Mouse (Mus musculus) limb, embryonic 13.5 days (tissue): ENCODE measurements around the gene Rpl3l. TPM values are rescaled to one million over a fixed set of nuclear protein-coding genes. Genes with fewer than 3 reads are reported as not detected.
A peak's percentile ranks its signal among the peaks of the same experiment; 100 is the strongest.

Experiments used
- ATAC-seq: fragments of 200-750 bp; cut with Nextera tagmentation; 2 replicates; pipeline ENCODE4 v1.8.0; 2017; ENCODE audit warnings: low read depth, moderate number of reproducible peaks, moderate TSS enrichment; ENCODE audit not compliant: low FRiP score
- H3K27ac ChIP-seq: fragments of 300-500 bp; sonication (generic); 2 replicates; pipeline ENCODE4 v1.5.1; 2015; ENCODE audit warnings: inconsistent platforms, mild to moderate bottlenecking, moderate library complexity
- H3K27me3 ChIP-seq: fragments of 300-500 bp; sonication (generic); 2 replicates; pipeline ENCODE4 v1.6.1; 2015; ENCODE audit warnings: mild to moderate bottlenecking, inconsistent platforms
- H3K36me3 ChIP-seq: fragments of 300-500 bp; sonication (generic); 2 replicates; pipeline ENCODE4 v1.6.1; 2015; ENCODE audit warnings: inconsistent platforms, mild to moderate bottlenecking, moderate library complexity
- H3K4me1 ChIP-seq: fragments of 300-500 bp; sonication (generic); 2 replicates; pipeline ENCODE4 v1.6.1; 2015; ENCODE audit warnings: inconsistent platforms
- H3K4me2 ChIP-seq: fragments of 300-500 bp; sonication (generic); replicated peaks from 2 replicates; pipeline ENCODE4 v1.6.1; 2015; ENCODE audit warnings: inconsistent platforms, mild to moderate bottlenecking, moderate library complexity
- H3K4me3 ChIP-seq: fragments of 300-500 bp; sonication (generic); 2 replicates; pipeline ENCODE4 v1.5.1; 2015; ENCODE audit warnings: moderate library complexity, mild to moderate bottlenecking, inconsistent platforms
- H3K9ac ChIP-seq: fragments of 300-500 bp; sonication (generic); 2 replicates; pipeline ENCODE4 v1.6.1; 2015; ENCODE audit warnings: mild to moderate bottlenecking, inconsistent platforms
- H3K9me3 ChIP-seq: fragments of 300-500 bp; sonication (generic); 2 replicates; pipeline ENCODE4 v1.6.1; 2016; ENCODE audit warnings: inconsistent platforms
- WGBS: fragments of 180-500 bp; shearing (Covaris S2); methylation state at CpG from one replicate; pipeline ENCODE4 v1.1.7; 2015; 5-methylcytosine and 5-hydroxymethylcytosine counted together
- polyA plus RNA-seq: library from polyadenylated mRNA; unstranded; fragments of >200 nt; fragmentation: Nextera tagmentation; extraction: Ambion mirVana; gene quantifications from 2 replicates; pipeline ENCODE4 v1.2.1, GENCODE M21; 2015

Rpl3l gene
- polyA plus RNA-seq, result not detected in 2 replicates

DNA sequence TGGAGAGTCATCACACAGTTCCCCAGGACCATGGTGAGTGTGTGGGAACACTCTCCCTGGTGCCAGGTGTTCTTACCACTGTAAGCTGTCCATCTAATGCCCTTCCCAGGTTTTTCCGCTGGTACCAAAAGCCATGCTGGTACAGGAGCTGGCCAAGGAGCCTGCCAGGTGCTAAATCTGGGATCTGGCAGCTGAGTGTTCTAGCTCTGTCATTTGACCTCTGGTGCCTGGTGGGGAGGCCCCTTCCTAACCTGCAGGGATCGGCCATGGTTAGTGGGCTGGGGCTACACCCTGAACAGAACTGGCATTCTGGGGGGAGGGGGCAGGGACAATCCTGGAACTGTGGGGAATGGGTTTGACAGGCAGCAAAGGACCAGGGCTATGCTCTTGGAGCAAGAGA lies at the start of gene Rpl3l:
Gene Rpl3l, plus strand, starts transcription at position 203 of the 400 bp plus-strand sequence.
- no peaks in the 10 kb centered on the region for H3K9me3 ChIP-seq
- peaks cover 5% of the 10 kb centered on the region; the same call in 1 of the 2 replicates for H3K27me3 ChIP-seq
- H3K27ac ChIP-seq, result no peak within 1 kb of the TSS
- peaks cover under 1% of the 10 kb centered on the region for H3K36me3 ChIP-seq
- no peak for ATAC-seq
- WGBS, result 56% methylated on average over 2 of the region's 2 CpGs
- H3K9ac ChIP-seq, result peak within 1 kb of the TSS; percentile 25; the same call in 1 of the 2 replicates
- peaks cover 13% of the 10 kb centered on the region for H3K4me1 ChIP-seq
- H3K4me2 ChIP-seq, result no peak within 1 kb of the TSS
- H3K4me3 ChIP-seq, result no peak within 1 kb of the TSS

DNA sequence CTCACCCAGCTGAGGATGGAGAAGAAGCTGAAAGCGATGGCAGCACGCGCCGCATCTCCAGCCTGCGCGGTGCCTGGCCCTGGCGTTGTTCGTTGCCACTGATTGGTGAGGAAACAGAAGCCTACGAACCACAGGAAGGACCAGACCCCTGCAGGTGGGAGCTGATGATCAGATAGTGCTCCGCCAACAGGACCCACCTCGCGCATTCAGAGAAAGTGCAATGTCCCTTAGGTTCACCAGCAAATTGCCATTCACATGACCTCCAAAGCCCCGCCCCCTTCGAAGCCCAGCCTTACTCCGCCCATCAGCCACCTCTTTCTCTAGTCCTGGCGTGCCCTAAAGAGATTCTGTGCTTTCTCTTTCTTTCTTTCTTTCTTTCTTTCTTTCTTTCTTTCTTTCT lies 41.1 kb upstream of the Rpl3l start:
- Histone ChIP-seq H3K27ac (no peak overlapping the region), H3K4me3 (peak overlapping the region; percentile 10; the same call in 1 of the 2 replicates), H3K9ac (no peak overlapping the region), H3K4me1 (peaks cover 20% of the 10 kb centered on the region), H3K36me3 (peaks cover 11% of the 10 kb centered on the region), H3K9me3 (no peaks in the 10 kb centered on the region), H3K4me2 (peak overlapping the region; percentile 39), H3K27me3 (peaks cover 52% of the 10 kb centered on the region)
- WGBS, result 22% methylated on average over 16 of the region's 16 CpGs
- no peak for ATAC-seq

DNA sequence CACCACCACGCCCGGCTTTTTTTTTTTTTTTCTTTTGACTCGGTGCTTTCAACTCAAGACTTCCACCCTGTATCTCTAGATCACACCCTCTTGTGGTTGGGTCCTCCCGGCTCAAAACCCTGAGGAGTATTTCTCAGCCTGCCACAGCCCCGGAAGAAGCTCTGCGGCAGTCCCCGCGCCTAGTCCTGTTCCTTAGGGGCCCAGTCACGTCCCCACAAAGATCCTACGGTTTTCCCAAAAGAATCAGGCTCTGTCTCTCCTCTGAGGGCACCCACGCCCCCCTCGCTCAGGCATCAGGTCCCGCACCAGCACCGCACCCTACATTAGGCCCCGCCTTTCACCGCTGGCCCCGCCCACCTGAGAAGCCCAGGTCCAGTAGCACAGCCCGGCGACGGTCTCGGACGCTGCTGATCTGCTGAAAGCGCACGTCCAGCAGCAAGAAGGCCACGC lies 40.4 kb upstream of the Rpl3l start:
- Histone ChIP-seq H3K4me3 (peak overlapping the region; percentile 34), H3K4me2 (peak overlapping the region; percentile 62), H3K36me3 (peaks cover 7% of the 10 kb centered on the region), H3K9ac (peak overlapping the region; percentile 55), H3K4me1 (peaks cover 20% of the 10 kb centered on the region), H3K27me3 (peaks cover 55% of the 10 kb centered on the region), H3K27ac (no peak overlapping the region), H3K9me3 (no peaks in the 10 kb centered on the region)
- under 1% methylated on average over 25 of the region's 25 CpGs for WGBS
- ATAC-seq, result peak; percentile 60; the same call in 1 of the 2 replicates

DNA sequence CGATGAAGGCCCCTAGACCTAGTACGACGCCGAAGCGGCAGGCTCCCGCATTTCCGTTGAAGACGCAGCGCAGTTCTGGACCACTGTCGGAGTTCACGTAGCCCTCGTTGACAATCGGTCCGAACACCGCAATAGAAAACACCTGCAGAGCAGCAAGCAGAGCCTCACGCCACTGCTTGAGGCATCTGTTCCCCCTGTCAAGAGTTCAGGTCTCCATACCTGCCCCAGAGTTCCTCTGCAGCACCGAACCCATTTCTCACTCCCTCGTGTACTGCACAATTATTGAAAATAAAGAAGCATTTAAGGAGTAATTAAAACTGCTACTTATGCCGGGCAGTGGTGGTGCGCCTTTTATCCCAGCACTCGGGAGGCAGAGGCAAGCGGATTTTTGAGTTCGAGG lies 40.0 kb upstream of the Rpl3l start:
- Histone ChIP-seq H3K9ac (peak overlapping the region; percentile 55), H3K27me3 (peaks cover 59% of the 10 kb centered on the region), H3K4me1 (peaks cover 20% of the 10 kb centered on the region), H3K9me3 (no peaks in the 10 kb centered on the region), H3K27ac (no peak overlapping the region), H3K36me3 (peaks cover 7% of the 10 kb centered on the region), H3K4me2 (peak overlapping the region; percentile 62), H3K4me3 (peak overlapping the region; percentile 34)
- ATAC-seq, result no peak
- 17% methylated on average over 23 of the region's 23 CpGs for WGBS

DNA sequence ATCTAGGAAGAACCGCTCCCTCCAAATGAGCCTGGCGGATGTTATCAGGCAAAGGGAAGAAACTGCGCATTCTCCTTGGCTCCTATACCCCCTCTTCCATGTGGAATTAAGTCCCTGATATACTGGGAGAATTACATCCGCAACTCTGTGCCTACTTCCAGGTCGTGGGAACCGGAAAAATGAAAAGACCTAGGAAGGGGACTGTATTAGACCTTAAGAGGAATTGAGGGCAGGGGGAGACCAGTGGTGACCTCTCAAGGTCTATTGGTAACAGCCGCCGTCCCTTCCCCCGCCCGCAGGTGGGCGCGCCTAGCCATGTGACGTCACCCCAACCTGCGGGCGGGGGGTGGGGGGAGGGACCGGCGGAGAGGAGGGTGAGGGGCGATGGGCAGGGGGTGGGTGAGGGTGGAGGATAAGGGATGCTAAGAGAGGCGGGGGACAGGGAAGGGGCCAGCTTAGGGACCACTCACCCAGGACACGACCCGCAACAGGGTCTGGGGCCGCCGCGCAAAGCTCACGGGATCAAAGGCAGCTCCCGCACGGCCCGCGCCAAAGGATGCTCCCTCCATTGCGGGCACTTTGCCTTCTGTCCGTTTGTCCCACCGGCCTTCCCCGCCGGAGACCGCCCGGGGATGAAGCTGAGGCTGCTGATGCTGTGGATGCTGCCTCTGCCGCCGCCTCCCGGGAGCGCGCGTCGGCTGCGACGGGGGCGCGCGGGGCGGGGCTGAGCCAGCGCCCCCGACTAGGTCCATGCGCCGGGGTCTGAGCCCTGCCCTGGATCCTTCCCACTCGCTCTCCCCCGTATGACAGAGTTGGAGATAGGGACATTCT lies 38.2 kb upstream of the Rpl3l start, which contains the start of gene Syngr3:
Gene Syngr3, minus strand, starts transcription at position 705 of the 831 bp plus-strand sequence.
- Histone ChIP-seq H3K4me3 (peak within 1 kb of the TSS; percentile 67), H3K9me3 (no peaks in the 10 kb centered on the region), H3K36me3 (peaks cover 19% of the 10 kb centered on the region), H3K27ac (no peak within 1 kb of the TSS), H3K9ac (peak within 1 kb of the TSS; percentile 76), H3K4me2 (peak within 1 kb of the TSS; percentile 92), H3K4me1 (peaks cover 23% of the 10 kb centered on the region), H3K27me3 (peaks cover 60% of the 10 kb centered on the region)
- 1% methylated on average over 51 of the region's 55 CpGs for WGBS
- ATAC-seq, result no peak

DNA sequence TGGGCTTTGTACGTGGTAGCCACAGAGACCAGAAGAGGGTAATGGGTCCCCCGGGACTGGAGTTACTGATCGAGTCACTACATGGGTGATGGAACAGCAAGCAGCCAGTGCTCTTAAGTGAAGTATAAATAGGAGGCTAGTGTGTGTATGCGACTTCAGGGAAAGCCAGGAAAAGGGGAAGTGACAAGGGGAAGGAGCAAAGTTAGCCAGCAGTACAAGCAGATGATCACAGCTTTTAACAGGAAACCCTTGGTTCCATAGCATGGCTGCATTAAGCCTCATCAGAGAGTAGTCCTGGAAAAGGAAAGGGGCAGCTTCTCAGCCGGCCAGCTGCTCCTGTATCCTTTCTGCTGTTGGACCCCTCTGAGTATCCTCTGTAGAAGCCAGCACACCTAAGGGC lies 35.2 kb upstream of the Rpl3l start:
- Histone ChIP-seq H3K9me3 (no peaks in the 10 kb centered on the region), H3K4me1 (peaks cover 34% of the 10 kb centered on the region), H3K4me3 (no peak overlapping the region), H3K27ac (no peak overlapping the region), H3K4me2 (no peak overlapping the region), H3K36me3 (peaks cover 19% of the 10 kb centered on the region), H3K9ac (no peak overlapping the region), H3K27me3 (peaks cover 47% of the 10 kb centered on the region)
- ATAC-seq, result no peak
- 81% methylated on average over 5 of the region's 5 CpGs for WGBS

DNA sequence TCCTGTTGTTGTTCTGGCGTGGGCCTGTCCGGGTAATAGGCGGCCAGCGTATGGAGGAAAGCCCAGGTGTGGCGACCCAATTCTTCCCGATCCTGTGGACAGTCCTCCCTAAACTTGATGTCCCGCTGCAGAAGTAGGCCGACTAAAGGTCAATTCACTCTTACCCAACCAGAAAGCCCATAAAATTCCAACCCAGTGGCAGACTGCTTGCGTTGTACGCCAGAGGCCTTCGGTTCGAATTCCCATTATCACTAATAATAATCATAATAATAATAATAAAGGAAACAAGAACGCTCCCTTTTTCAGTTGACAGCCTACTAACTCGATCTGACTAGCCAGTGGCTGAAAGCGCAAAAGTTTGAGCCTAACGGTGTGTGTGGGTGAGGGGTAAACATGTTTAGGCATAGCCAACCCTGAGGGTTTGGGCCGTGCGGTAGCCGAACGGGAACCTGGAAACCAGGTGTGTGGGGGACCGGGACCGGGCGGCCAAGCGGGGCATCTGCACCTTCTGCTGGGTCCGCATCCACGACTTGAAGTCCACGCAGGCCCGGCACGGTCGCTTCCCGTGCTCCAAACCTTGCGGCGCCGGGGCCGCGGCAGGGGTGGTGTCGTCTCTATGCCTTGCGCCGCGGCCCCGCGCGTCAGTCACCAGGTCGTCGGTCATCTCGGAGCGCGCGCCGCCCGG lies 32.2 kb upstream of the Rpl3l start:
- peak overlapping the region; percentile 81 for H3K4me2 ChIP-seq
- peaks cover 16% of the 10 kb centered on the region for H3K27me3 ChIP-seq
- 4% methylated on average over 51 of the region's 51 CpGs for WGBS
- peak overlapping the region; percentile 81 for H3K27ac ChIP-seq
- no peaks in the 10 kb centered on the region for H3K9me3 ChIP-seq
- H3K4me3 ChIP-seq, result peak overlapping the region; percentile 84
- ATAC-seq, result no peak; the same call in 1 of the 2 replicates
- peaks cover 31% of the 10 kb centered on the region for H3K4me1 ChIP-seq
- H3K9ac ChIP-seq, result peak overlapping the region; percentile 88
- H3K36me3 ChIP-seq, result peaks cover 28% of the 10 kb centered on the region

DNA sequence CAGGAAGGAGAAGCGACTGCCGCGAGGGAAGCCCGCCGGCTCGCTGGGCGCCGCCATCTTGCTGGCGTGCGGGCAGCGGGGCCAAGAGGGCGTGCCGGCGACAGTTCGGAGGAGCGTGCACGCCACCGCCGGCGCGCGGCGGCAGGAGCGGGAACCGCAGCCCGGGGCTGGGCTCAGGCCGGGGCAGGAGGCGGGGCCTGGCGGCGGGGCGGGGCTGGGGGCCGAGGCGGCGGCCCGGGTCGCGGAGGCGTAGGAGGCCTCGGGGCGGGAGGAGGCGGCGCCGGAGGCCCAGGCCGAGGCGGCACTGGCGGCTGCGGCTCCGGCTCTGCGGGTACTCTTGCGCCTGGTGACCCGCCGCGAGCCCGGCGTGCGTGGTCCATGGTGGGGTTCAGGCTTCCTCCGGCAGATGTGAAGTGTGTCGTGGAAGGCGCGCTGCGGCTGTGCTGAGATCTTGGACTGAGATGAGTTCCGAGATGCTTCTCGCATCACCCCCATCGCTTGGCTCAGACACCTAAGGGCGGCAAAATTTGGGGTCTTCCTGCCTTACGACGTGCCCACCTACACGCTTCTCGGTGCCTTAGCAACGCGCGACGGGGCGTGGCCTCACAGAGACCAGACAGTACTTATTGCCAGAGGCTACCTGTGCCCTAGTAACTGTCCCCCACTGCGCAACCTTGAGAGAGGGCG lies 31.5 kb upstream of the Rpl3l start, which contains the start of the genes Gfer and Noxo1:
Gene Gfer, minus strand, starts transcription at position 146 of the 687 bp plus-strand sequence.
Gene Noxo1, plus strand, starts transcription at position 224 of the 687 bp plus-strand sequence.
- WGBS, result under 1% methylated on average over 64 of the region's 76 CpGs
- H3K4me3 ChIP-seq, result peak within 1 kb of the TSS; percentile 84
- H3K27ac ChIP-seq, result peak within 1 kb of the TSS; percentile 81
- peak; percentile 90 for ATAC-seq
- H3K4me2 ChIP-seq, result peak within 1 kb of the TSS; percentile 81
- no peaks in the 10 kb centered on the region for H3K9me3 ChIP-seq
- H3K27me3 ChIP-seq, result peaks cover 9% of the 10 kb centered on the region
- H3K36me3 ChIP-seq, result peaks cover 35% of the 10 kb centered on the region
- H3K4me1 ChIP-seq, result peaks cover 31% of the 10 kb centered on the region
- H3K9ac ChIP-seq, result peak within 1 kb of the TSS; percentile 88

DNA sequence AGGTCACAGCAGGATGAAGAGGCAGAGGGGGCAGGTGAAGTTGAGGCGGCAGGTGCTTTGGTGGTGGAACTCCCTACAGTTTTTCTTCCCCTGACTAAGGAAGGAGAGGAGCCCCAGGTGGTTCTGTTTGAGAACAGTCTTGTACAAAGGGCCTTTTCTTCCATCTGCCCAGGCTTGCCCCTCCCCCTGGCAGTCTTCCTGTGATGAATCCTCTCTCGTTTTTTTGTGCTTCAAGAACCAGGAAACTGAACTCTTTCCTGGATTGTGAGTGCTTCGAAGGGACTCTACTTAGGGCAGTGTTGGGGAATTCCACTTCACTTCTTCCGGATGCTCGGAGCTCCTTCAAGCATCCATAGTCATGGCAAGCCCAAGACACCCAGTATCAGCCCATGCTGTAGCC lies 29.6 kb upstream of the Rpl3l start:
- peaks cover 43% of the 10 kb centered on the region for H3K36me3 ChIP-seq
- no peak overlapping the region for H3K4me2 ChIP-seq
- H3K9ac ChIP-seq, result peak overlapping the region; percentile 5; the same call in 1 of the 2 replicates
- WGBS, result 20% methylated on average over 5 of the region's 5 CpGs
- H3K9me3 ChIP-seq, result no peaks in the 10 kb centered on the region
- H3K4me3 ChIP-seq, result no peak overlapping the region
- no peaks in the 10 kb centered on the region for H3K27me3 ChIP-seq
- H3K4me1 ChIP-seq, result peaks cover 31% of the 10 kb centered on the region
- no peak overlapping the region for H3K27ac ChIP-seq
- no peak for ATAC-seq

DNA sequence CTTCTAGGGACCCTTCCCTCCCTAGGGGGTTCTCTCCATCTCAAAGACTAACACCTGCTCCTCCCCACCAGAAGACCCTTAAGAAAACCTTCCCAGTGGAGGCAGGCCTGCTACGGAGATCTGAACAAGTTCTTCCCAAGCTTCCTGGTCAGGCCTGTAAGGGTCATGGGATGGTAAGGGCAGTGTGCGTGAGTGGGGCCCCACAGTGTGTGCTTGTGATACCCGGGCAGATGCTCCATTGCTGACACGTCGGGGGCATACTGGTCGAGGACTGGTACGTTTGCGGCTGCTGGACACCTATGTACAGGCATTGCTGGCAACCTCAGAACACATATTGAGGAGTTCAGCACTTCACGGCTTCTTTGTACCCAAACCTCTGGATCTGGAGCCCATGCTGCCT lies 28.9 kb upstream of the Rpl3l start:
- ATAC-seq, result no peak
- Histone ChIP-seq H3K27ac (no peak overlapping the region), H3K9ac (no peak overlapping the region), H3K36me3 (peaks cover 44% of the 10 kb centered on the region), H3K4me1 (peaks cover 31% of the 10 kb centered on the region), H3K27me3 (no peaks in the 10 kb centered on the region), H3K4me3 (no peak overlapping the region), H3K9me3 (no peaks in the 10 kb centered on the region), H3K4me2 (no peak overlapping the region)
- WGBS, result 68% methylated on average over 9 of the region's 9 CpGs

DNA sequence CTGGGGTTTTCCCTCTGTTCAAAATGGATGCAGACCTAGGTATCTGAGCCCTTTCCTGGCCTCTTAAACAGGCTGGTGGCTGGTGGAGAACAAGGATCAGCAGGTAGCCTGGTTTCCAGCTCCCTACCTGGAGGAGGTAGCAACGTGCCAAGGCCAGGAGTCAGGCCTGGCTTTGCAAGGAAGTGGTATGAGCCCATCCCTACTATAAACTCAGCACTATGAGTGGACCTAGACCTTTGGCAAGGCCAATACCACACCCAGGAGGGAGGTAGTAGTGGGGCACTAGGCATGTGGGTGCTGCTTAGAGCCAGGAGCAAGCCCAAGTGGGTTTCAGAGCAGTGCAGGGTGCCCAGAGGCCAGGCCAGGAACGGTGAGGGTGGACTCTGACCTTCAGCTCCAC lies 28.1 kb upstream of the Rpl3l start:
- WGBS, result 70% methylated on average over 2 of the region's 2 CpGs
- ATAC-seq, result no peak
- Histone ChIP-seq H3K27me3 (no peaks in the 10 kb centered on the region), H3K4me1 (peaks cover 28% of the 10 kb centered on the region), H3K4me2 (no peak overlapping the region), H3K27ac (no peak overlapping the region), H3K36me3 (peaks cover 49% of the 10 kb centered on the region), H3K4me3 (no peak overlapping the region), H3K9ac (no peak overlapping the region), H3K9me3 (no peaks in the 10 kb centered on the region)
